Mouse (Mus musculus) c-Kit-positive CD71-positive TER-119-positive erythroid progenitor cells, embryonic 14.5 days (primary cell): ENCODE data around the gene Sf3a2.

Source experiments
- DNase-seq: peaks from one replicate; pipeline ENCODE4 v3.0.0-alpha.2; 2013; ENCODE audit warnings: low spot score

Sf3a2 gene

DNA sequence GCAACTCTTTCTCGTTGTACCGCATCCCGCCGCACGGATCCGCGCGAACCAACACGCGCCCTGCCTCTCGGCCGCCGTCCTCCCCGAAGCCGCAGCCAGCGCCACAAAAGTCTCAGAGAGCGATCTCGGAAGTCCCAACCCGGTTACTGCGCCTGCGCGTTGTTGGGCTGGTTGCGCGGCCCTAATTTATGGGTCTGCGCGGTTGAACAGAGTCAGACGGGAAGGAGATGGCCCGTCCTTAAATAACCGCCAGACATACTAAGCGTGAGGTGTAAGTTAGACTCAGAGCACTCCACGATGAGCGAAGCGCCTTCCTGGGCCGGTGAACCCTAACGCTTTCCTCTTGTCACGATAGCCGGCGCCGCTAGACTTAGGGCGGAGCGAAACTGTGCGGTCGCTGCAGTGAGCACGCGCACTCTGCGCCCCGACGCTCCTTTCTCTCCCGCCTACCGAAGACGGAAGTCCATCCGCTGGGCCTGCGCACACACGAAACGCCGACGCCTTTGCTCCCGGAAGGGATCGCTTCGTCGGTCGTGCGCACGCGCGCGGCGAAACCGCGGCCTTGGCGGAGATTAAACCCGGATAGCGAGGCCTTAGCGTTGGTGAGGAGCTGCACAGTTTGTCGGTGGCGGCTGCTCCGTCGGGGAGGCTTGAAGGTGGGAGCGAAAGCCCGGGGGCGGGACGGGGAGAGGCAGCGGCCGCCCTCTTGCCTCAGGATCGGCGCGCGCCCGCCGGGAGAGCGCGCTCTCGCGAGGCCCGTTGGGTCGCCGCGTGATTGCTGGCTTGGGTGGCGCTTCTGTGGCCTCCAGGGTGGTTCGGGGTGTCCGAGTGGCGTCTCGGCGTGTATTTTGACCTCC lies at the start of gene Sf3a2, which contains the start of gene Plekhj1:
Gene Sf3a2 (plus strand): TSS at position 49 of the 857 bp plus-strand sequence.
Gene Plekhj1 (minus strand): TSS at position 477 of the 857 bp plus-strand sequence.
- DNase-seq: peak; percentile 94

DNA sequence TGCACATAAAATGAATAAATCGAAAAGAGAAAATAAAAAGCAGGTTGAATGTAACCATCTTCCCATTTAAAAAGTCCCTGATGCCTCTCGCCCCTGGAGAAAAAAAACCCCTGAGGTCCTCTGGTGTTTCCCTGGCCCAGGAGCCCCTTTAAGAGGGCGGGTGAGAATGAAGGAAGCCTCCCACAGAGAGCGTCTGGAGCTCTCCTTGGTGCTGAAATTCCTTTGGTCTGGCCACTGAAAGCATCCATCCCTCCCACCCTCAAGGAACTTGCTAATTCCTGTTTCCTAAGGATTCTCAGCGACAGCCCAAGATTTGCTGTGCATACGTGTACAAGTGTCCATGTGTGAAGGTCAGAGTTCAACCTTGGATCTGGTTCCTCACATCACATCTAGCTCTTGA lies 49.4 kb upstream of the Sf3a2 start:
- DNase-seq: peak; percentile 72

DNA sequence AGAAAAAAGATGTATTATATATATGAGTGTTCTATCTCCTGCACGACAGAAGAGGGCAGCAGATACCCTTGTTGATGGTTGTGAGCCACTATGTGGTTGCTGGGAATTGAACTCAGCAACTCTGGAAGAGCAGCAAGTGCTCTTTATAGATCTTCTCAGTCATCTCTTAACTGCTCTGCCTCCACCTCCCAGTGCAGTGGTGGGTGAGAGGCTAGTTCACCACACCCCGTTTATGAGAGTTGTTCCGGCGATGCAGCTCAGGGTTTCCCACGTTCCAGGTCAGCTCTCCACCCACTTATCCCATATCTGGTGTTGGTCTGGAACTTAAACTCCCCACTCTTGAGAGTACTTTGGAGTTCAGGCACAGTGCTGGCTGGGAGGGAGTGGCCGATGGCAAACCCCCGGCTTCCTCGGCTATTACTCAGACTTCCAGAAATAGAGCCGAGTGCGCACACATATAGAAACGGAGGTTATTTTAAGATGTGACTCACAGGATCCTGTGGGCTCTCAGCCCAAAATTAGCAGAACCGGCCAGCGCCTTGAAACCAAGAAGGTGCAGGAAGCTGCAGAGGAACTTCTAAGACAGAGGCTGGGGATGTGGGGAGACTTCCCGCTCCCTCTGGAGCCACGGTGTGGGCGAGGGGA lies 46.7 kb upstream of the Sf3a2 start:
- DNase-seq: peak; percentile 56

DNA sequence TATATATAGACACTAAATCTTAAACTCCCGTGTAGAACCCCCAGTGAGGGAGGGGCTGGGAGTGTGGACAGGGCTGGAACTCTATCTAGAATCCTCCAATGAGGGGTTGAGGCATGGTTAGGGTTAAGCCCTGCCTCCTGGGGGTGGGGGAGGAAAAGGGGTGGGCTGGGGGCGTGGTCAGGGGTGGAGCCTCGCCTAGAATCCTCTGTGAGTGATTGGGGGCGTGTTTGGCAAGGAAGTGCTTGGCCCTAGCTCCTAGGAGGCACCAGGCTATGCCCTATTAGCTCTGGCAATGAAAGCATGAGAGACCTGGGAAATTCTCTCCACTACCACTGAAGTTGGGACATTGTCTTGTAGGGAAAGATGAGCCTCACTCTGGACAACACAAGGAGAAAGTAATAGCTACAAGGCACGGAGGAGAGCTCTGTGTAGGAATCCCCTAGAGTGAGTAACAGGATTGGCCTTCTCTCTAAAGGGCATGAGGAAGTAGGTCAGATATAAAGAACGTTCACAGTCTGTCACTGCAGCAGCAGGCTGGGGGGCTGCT lies 45.8 kb upstream of the Sf3a2 start:
- peak; percentile 79 for DNase-seq

DNA sequence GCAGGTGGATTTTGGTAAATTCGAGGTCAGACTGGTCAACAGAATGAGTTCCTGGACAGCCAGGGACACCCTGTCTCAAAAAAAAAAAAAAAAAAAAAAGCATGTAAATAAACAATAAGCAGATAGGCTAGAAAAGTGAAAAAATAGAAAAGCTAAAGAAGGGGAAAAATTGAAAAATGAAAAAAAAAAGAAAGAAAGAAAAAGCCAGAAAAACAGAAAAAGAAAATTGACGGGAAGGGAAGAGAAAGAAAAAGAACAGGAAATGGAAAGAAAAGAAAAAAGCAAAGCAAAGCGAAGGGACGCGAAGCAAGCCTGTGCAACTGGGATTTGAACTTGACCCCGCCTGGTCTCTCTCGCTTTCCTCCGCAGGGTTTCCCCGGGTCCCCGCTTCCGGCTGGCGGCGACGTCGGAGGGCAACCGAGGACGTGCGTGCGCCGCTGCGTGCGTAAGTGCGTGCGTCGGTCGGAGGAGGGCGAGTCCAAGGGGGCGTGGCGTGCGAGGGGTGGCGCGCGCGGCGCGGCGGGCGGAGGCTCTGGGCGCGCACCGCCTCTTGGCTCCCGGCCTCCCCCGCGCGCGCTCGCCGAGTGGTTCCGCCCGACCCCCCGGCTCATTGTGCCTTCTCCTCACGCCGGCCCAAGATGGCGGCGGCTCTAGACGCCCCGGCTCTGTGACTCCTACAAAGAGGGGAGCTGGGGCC lies 43.3 kb upstream of the Sf3a2 start, which contains the start of gene Dot1l:
Gene Dot1l (plus strand): TSS at position 613 of the 697 bp plus-strand sequence.
- DNase-seq: peak; percentile 94

DNA sequence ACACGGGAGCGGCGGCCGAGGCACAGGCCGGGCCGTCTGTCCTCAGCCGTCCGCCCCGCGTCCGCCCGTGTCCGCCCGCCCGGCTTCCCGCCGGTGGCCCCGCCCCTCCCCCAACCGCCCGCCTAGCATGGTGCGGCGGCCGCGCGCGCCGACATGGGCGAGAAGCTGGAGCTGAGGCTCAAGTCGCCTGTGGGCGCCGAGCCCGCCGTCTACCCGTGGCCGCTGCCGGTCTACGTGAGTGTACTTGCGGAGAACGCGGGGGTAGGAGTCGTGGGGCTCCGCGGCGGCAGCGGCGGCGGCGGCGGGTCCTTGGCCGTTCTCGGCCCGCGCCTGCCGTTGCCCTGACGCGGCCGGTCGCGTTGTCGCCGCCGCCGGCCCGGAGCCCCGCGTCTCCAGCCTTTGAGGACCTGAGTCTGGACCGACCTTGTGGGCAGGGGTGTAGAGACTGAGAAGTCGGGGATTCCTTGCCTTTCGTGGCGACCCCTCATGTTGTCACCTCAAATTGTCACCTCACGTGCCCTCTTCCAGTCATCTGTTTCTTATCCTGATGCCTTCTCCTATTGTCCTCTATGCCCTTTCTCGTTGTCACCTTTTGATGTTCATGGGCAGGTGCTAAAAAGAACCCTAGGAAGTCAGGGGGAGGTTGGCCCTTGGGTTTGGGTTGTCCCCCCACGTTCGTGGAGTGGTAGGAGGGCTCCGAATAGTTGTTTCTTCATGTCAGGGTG lies 42.5 kb upstream of the Sf3a2 start:
- no peak for DNase-seq

DNA sequence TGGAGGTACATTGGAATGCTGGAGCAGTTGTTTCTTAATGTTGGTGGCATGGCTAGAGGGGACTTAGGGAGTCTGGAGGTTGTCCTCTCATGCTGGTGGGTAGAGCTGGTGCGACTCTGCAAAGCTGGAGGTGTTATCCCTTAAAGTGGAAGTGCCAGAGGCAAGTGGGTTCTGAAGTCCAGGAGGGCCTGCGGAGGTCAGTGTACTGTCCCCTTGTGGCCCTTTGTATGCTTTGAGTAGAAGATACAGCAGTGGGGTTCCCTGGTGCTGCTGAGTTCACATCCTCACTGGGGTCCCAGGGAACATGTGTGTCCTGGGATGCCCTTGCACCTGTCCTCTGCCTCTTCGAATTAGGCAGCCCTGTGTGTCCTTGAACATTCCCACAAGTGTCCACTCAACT lies 41.9 kb upstream of the Sf3a2 start:
- DNase-seq: no peak

DNA sequence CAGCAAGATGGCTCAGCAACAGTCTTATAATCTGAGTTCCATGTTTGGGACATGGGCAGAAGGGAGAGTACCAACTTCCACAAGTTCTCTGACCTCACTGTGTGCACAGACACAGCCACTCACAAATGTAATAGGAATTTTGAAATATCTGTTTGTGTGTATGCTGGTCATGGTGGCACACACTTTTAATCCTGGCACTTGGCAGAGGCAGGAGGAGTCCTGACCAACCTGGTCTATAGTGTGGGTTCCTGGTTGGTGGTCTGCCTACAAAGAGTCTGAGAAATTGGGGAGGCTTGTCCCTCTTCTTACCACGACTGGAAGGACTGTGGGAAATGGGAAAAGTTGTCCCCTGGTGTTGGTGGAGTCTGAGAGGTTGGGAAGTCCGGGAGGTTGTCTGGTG lies 41.5 kb upstream of the Sf3a2 start:
- no peak for DNase-seq

DNA sequence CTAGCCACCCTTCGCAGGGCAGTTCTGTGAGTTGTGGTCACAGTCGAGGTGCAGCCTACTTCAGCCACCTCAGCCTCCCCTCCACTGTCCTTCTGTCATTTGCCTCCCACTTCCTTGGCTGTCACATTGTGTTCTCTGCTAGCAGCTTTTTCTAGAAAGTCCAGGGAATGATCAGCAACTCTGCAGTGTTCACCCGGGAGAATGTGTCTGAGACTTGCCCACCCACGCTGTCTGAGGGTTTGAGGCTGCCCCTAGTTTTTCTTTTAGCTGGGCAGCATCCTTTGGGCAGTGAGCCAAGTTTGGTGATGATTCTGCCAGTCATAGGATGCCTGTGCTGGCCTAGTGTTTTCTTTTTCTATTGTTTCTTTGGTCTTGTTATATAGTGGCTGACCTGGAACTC lies 41.0 kb upstream of the Sf3a2 start:
- no peak for DNase-seq

DNA sequence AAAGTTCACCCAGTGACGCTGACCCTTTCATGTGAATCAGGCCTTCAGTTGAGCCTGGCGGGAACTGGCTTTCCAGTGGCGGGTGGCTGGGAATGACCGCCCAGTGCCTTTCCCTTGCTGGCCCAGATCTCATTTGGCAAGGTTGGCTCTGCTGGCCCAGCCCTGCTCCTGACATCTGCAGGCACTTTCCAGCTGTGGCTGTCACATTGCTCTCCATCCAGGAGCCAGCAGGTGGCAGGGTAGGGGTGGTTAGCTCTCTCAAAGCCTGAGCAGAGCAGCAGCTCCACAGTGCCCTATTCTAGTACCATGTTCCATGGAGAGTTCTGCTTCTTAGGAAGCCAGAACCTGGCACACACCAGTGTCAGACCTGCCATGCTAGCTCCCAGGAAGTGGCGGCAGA lies 40.3 kb upstream of the Sf3a2 start:
- DNase-seq: peak; percentile 64

DNA sequence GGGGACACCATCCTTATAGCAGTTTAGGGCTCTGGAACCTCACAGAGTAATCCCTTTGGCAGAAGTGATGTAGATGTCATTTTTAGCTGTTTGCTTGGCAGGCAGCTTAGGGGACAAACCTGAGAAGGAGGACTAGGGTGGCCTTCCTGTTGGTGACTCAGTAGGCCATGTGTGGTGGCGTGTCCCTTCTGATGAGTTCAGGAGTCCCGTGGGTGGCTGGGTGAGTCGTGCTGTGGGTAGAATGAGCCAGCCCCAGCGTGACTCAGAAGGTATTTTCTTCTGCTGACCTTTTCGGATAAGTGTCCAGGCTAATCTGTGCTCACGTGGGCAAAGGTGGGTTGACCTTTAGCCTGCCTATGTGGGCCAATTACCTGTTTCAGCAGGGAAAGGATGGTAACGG lies 39.3 kb upstream of the Sf3a2 start:
- DNase-seq: no peak

DNA sequence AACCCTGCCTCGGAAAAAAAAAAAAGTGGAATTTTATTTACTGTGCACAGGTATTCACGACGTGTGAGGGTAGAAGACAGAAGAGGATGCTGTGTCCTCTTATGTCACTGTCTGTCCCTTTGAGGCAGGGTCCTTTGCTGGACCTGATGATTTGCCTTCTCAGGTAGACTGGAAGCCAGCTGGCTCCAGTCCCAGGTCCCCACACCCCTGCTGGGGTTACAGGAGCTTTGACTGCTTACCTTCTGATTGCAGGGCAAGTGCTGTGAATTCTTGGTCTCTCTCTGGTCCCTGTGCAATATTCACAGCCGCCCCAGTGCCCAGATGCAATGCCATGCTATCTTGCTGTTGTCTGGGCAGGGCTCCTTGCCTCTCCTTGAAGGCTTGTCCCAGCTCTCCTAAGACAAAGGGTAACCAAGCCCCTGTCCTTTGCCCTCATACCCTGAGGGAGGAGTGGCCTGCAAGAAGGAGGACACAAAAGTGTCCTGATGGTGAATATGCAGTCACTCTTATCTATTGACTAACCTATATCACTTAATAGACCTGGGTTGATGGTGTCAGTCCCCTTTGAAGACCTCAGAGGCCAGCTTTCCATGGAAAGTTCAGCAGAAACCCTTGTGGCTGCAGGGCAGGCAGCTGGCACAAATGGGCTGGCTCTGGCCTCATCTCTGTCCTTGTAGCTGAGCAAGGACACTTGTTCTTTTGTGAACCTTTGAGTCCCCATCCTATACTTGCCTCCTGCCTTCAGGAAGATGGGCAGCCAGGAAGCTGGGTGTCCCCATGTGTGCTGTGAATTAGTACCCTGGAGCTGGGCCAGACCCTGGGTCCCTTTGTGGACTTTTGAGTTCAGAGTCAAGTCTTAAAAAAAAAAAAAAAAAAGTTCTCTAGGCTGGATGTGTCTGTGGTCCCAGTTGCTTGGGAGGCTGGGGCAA lies 37.1 kb upstream of the Sf3a2 start:
- no peak for DNase-seq

DNA sequence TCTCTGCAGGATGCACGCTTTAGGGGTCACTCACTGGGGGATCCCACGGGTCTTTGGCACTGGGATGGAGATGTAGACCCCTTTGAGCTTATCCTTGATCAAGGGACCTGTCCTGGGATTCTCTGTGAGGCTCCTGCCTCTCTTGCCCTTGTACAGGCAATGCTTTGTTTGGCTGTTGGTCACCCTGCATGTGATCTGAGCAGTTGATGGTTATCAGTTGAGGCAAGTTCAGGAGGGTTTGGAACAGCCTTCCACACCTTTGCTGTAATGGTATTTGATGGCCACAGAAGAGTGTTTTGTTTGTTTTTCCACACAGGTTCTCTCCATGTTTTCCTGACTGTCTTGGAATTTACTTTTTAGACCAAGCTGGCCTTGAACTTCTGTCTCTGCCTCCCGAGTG lies 36.2 kb upstream of the Sf3a2 start:
- no peak for DNase-seq

DNA sequence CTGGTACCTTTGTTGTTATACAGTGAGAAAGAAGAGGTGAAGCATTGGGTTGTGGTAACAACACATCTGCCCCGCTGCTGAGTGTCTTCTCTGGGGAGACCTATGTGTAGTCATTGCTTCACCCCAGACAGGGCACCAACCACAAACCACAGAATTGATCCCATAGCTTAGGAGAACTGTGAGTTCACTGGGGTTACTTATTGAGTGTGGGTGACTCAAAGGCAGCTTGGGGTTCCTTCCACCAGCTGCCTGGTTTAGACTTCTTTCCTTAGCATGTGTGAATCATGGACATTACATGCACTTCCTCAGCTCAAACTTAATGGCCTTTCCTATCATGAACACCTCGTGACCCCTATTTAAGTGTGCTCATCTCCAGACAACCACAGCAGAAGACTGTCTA lies 34.5 kb upstream of the Sf3a2 start:
- no peak for DNase-seq

DNA sequence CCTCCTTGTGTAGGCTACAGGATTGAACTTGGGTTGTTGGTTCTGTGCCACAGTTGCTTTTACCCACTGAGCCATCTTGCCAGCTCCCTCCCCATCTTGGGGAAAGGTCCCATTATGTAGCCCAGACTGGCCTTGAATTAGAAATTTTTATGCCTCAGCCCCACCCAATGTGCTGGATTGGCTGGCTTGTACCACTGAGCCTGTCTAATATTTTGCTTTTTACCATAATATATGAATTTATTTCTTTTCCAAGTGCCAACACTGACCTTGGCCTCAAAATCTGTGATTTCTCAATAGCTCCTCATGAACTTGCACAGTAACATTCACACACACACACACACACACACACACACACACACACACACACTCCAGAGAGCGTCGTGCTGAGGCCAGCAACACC lies 32.3 kb upstream of the Sf3a2 start:
- DNase-seq: no peak

DNA sequence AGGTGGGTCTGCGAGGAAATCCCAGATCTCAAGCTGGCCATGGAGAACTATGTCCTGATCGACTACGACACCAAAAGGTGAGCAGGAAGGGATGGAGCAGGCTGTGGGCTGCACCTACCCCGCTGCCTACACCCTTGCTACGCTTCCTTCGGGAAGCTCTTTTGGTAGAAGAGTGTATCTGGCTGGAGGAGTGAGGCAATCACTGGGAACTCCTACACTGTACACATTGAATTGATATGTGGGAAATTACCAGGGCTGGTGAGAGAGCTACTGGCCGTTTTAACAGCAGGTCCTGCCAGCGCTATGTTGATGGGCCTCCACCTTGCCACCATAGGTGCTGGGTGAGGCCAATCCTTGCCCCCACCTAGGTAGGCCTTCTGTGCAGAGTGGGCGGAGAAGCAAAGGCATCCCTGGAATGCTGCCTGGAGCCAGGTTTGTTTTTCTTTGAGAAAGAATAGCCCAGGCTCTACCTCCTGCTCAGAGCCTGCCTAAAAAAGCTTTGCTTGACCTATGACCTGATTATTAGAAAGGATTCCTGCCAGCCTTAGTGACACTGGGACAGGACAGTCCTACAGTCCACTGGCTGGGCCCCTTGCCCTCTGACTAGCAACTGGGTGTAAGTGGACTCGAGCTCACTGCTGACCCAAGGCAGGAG lies 31.7 kb upstream of the Sf3a2 start:
- no peak for DNase-seq

DNA sequence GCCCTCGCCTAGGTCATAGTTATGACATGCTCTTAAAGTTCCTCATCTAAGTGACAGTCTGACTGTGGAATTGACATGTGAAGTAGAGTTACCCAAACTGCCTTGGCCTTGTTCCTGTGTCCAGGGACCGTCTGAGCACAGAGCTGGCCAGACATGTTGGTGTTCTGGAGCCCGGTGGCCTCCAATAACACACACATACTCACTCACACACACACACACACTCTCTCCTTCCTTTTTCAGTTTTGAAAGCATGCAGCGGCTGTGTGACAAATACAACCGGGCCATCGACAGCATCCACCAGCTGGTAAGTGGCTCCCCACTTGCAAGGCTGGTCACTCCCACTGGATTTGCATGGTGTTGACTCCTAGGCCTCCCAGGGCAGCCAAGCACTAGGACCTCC lies 29.6 kb upstream of the Sf3a2 start:
- no peak for DNase-seq

DNA sequence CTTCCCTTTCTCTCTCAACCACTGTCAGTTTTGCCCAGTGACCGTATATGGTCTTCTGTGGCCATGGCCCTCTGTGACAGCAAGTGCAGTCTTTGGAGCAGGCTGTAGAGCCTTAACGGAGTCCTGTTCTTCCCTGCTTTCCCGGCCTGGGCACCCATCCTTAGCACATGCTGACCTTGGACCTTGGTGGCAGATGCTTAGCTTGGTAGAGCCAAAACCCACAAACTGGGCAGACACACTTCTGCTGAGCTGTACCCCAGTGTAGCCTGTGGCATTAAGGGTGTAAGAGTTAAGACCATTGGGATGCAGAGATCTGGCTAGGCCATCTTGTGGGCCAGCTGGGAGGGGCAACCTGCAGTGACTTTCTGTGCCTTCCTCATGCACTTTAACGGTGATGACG lies 24.2 kb upstream of the Sf3a2 start:
- no peak for DNase-seq

DNA sequence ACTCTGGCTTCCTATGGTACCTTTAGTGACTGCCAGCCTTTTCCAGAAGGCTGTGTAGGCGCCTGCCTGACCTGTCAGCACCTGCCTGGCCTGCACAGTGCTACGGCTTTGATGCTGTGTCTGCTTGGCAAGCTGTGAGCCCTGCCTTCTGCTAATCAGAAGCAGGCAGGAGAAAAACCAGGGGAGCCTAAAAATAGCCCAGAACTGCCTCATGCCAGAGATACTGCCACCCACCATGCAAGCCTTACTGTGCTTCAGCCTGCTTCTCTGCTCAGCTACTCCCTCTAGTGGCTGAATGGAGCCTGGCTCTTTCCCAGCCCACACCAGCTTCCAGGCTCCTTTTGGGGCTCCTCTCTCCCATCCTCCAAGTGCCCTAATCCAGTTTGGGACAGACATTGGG lies 23.4 kb upstream of the Sf3a2 start:
- peak; percentile 78 for DNase-seq

DNA sequence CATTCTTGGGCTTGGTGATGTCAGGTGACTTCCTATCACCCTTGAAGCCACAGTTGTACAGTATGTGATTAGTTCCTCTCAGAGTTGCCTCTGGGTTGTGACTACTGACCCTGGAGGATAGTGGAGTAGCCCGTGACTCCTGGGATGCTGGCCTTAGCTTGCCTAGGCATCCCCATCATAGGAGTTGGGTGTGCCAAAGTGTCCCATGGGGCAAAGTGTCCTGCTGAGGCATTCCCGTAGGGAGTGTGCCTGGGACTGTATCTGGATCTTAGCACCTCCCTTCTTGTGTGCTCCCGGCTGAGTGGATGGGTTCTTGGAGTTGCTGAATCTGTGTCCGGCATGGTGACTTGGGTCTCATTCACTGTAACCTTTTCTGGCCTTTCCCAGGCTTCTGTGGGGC lies 23.0 kb upstream of the Sf3a2 start:
- no peak for DNase-seq
